Mouse (Mus musculus): ENCODE results near the gene Adamts17. TPM values are rescaled to one million over a fixed set of nuclear protein-coding genes. Genes with fewer than 3 reads are reported as not detected.
A peak's percentile ranks its signal among the peaks of the same experiment; 100 is the strongest.

Gene Adamts17
- total RNA-seq, 2 experiments from 2014 or later, result 10.0 to 10.9 TPM

DNA sequence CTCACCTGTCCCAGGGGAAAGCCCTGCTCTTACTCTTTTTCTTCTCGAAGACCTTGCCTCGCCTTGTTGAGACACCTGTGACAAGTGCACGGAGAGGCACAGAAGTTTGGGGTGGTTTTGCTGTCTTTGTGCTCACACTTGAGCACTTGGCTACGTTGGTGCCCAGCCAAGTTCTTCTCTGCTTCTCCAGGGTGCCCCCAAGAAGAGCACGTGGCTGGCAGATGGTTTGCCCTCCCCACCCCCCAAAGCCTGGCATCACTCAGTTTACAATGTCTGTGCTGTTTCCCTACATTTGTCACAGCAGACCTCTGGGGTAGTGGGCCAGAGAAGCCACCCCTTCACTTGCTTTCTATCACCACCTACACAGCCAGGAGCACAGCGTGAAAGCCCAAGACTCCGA lies 1.6 kb downstream of the Adamts17 start:
- intact Hi-C loops (cut with DNase I), result loop anchor here (5.0 to 10.0 kb wide), 3 partner anchors 224 to 791 kb away; no protein-coding TSS in a partner anchor
- DNase-seq (ENCODE audit: low spot score in 2 of 2), result peak in 1 of 2 experiments; percentile 33

DNA sequence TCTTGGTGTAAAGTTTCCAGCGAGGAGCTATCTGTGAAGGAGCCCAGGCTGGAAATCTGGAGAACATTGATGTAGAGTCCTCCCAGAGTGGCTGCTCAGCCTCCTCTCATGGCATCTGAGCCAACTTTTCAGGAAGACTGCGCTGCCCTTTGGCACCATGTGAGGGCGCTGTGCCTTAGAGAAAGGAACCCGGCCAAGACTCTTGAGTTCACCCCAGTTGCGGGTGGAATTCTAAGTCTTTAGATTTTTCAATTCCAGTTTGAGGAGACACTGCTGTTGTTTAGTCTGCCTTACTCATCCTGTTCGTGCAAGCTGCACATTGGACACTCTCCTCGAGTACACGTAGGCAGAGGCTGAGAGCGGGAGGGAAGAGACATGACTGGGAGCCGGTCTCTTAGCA lies 2.5 kb downstream of the Adamts17 start:
- DNase-seq (ENCODE audit: low spot score in 2 of 2), result peak; percentile 86 to 96
- intact Hi-C loops (cut with DNase I), result loop anchor here (1.0 to 10.0 kb wide), 5 partner anchors 147 to 790 kb away; no protein-coding TSS in a partner anchor

DNA sequence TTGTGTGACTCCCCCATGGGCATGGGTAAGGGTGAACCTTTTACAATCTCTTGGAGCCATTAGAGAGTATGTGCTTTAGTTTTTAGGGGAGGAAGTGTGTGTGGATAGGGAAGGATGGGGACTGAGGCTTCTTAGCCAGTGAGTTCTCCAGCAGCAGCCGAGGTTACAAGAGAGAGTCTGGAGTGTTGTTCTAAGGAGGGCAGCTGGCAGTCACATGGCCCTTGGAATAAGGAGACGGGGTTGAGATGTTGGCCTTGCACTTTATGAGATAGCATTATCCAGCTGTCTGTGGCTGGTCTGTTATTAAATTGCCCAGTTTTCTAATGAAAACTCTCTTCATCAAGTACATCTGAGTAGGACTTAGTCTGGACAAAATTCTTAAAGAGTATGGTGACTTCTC lies 4.3 kb downstream of the Adamts17 start:
- DNase-seq (ENCODE audit: low spot score in 2 of 2), result no peak
- intact Hi-C loops (cut with DNase I), result loop anchor here (2.0 to 10.0 kb wide), 4 partner anchors 221 to 788 kb away; no protein-coding TSS in a partner anchor

DNA sequence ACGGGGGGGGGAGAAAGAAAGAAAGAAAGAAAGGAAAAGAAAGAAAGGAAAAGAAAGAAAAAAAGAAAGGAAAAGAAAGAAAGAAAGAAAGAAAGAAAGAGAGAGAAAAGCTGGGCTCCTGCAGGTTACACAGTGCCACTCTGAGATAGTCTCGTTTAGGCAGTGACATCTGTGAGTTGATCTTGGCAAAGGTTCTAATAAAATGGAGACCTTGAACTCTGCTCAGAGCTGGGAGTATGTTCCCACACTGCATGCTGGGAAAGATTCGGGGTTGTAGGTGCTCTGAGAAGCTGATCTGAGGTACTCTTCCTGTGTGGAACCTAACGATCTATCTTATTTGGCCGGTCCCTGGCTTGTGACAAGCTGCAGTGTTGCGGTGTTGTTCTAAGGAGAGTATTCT lies 7.0 kb downstream of the Adamts17 start:
- intact Hi-C loops (cut with DNase I), result loop anchor here (10.0 kb wide), 1 partner anchor 218 kb away; no protein-coding TSS in a partner anchor
- DNase-seq (ENCODE audit: low spot score in 2 of 2), result no peak

DNA sequence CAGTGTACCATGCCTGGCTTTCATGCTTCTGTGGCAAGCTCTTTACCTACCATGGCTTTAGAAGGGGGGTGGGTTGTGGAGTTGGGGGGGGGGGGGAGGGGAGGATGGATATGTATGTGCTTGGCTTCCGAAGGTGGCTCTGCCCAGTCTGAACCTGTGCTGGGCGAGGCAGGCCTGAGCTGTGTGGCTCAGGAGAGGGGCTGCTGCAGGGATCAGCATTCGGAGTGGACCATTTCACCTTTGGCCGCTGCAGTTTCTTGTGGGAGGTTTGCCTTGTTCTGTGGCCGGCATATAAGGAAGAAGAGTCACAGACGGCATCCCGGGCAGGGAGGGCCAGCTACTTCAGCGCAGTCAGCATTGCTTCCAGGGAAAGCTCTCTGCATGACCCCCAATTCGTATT lies 7.8 kb downstream of the Adamts17 start:
- intact Hi-C loops (cut with DNase I), result loop anchor here (10.0 kb wide), 1 partner anchor 218 kb away; no protein-coding TSS in a partner anchor
- no peak for DNase-seq (ENCODE audit: low spot score in 2 of 2)

DNA sequence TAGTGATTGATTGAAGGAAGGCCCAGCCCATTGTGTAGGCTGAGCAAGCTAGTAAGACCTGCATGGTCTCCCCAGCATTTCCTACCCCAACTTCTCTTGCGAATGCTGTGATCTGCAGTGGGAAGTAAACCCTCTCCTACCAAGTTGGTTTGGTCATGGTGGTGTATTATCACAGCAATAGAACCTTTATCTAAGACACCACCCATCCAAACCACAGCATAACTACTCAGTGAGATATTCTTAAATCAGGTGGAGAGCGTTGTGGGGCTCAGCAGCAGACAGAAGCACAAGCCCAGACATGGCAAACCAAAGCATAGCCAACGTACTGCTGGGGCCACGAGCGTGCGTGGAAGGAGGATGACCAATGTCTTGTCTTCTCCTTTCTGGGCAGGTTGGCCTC lies 9.8 kb downstream of the Adamts17 start:
- intact Hi-C loops (cut with DNase I), result loop anchor here (10.0 kb wide), 1 partner anchor 215 kb away; no protein-coding TSS in a partner anchor
- no peak for DNase-seq (ENCODE audit: low spot score in 2 of 2)

DNA sequence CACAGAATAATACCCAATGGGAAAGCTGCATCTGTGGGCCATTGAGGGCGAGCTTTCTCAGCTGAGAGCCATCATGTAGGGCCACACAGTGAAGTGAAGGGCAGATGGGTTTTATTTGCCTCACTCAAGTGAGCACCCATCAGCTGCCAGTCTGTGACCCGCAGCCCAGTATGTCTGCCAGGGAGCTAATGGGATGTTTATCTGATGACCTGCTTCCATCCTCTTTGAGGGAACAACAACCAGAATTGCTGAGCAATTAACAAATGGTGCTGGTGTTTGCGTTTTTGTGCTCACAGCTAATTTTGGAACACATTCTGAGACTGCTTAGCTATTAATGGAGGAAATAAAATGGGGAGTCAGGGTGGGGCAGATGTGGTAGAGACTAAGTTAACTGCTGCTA lies 12.6 kb downstream of the Adamts17 start:
- intact Hi-C loops (cut with DNase I), result no loop called here
- no peak for DNase-seq (ENCODE audit: low spot score in 2 of 2)

DNA sequence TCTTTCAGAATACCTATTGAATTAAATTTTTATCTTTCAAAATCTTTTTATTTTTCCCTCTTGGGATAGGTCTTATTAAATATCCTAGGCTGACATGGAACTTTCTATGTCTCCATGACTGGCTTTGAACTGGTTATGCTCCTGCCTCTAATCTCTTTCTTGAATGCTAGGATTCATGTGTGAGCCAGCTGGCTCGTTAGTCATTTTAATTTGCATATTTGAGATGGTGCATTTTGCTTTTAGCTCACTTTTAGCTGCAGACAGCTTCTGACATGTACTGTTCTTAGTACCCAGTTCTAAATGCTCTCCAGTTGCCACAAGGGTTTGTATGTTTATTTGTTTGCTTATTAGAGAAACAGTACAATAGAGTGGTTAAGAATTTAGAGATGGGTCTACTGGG lies 18.1 kb downstream of the Adamts17 start:
- DNase-seq (ENCODE audit: low spot score in 2 of 2), result peak in 1 of 2 experiments; percentile 52
- intact Hi-C loops (cut with DNase I), result loop anchor here (5.0 kb wide), 1 partner anchor 130 kb away; no protein-coding TSS in a partner anchor

DNA sequence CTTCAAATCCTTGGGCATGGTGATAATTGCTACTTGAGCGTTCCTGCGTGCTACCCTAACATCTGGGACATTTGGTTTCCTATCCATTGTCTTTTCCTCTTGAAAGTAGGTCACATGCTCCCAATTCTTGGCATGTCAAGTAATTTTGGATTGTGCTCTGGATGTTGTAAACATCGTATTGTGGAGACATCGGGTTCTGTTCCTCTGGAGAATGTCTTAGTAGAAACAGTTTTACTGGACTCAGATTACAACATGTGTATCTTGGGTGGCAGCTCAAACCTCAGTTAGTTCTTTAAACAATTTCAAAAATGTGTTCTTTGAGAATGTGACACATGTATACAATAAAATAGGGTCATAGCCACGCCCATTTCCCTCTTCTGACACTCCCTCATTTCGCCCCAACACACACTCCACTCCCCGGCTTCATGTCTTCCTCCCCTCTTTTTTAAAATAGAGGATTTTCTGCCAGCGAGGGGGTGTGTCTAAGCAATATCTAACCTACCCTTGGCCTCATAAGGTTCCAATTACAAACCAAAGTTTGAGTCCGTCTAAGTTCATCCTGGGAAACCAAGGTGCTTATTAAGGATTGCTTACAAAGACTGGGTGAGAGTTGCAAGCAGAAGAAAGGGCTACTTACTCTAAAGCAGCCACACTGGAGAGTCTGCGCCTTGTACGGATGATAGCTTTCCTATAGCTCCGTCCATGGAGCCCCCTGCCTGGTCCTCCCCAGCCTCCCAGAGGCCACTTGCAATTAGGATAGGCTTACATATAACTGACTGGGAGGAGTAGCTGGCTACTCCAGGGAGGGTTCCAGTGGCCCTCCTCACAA lies 18.9 kb downstream of the Adamts17 start:
- no peak for DNase-seq (ENCODE audit: low spot score in 2 of 2)
- intact Hi-C loops (cut with DNase I), result loop anchor here (5.0 kb wide), 1 partner anchor 129 kb away; no protein-coding TSS in a partner anchor

DNA sequence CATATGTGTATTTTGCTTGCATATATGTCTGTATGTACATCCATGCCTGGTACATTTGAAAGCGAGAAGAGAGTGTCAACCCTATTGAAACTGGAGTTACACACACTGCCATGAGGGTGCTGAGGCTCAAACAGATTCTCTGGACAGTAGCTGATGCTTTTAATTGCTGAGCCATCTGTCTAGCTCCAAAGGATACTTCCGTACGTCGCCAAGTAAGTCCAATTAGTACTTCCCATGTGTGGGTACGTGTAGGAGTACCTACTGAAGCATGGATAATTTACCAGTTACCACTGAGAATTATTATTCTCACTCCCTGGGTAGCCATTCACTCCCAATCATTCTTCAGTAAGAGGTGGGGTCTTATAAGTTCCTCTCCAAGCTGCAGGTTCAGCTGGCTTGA lies 19.7 kb downstream of the Adamts17 start:
- intact Hi-C loops (cut with DNase I), result loop anchor here (5.0 kb wide), 1 partner anchor 128 kb away; no protein-coding TSS in a partner anchor
- DNase-seq (ENCODE audit: low spot score in 2 of 2), result no peak

DNA sequence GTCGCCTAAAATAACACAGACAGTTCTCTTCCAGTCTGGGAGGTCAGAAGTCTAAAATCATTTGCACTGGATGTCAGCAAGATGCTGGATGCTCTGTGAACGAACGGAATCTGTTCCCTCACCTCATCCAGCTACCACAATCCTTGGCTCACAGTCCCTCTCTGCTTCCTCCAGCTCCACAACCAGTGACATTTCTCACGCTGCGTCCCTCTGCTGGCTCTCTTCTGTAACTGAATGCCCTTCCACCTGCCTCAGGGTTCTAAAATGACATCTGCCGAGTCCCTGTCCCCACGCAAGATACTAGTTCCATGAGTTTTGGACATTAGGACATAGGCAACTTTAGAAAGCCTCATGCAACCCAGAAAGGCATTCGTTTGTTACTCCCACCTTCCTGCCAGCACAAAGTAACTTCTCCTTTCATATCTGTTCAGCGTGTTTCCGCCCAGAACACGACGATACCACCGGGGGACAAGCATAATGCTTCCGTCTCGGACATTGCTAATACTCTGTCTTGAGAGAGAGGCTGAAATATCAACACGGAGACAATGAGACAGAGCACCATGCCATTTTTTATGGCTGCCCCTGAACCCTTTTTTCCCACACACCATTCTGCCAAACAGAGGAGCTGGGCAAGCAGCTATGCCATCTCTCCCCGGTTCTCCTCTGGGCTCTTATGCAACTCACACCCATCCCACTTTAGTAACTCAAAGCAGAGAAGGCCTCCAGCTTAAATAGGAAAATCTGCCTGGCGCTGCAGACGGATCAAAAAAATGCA lies 27.6 kb downstream of the Adamts17 start:
- peak; percentile 48 to 88 for DNase-seq (ENCODE audit: low spot score in 2 of 2)
- intact Hi-C loops (cut with DNase I), result loop anchor here (5.0 kb wide), 1 partner anchor 195 kb away; no protein-coding TSS in a partner anchor

DNA sequence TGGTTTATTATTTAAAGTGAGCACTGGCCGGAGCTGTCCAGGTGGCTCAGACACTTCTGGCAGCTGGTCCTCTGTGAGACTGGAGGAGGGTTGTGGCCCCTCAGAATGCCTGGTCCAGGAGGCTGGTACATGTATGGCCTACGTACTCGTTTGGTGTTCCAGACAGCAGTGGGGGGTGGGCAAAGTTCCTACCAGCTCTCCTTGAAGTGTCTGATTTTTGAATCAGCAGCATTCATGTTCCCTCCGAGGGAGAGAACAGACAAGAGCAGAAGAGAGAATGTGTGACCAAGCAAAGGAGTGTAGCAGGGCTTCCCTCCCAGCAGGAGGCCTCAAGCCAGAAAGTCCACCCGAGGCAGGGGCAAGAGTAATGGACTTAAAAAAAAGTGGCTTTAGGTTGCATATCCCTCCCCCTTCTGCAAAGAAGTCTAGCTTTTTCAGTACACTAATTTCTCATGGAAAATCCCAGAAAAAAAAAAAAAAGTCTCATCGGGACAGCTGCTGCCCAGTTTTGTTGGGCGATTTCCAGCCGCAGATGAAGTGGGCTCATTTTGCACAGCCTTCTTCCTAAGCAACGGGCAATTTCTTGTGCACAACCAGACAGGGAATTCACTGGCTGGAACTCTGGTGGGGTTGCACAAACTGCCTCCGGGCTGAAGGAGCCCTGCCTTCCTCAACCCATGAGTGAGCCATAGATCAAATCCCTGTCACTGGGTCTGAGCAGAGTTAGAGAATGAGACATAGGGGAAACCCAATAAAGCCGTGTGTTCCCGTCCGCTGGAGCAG lies 28.4 kb downstream of the Adamts17 start:
- intact Hi-C loops (cut with DNase I), result loop anchor here (5.0 kb wide), 1 partner anchor 194 kb away; no protein-coding TSS in a partner anchor
- DNase-seq (ENCODE audit: low spot score in 2 of 2), result peak; percentile 66 to 85

DNA sequence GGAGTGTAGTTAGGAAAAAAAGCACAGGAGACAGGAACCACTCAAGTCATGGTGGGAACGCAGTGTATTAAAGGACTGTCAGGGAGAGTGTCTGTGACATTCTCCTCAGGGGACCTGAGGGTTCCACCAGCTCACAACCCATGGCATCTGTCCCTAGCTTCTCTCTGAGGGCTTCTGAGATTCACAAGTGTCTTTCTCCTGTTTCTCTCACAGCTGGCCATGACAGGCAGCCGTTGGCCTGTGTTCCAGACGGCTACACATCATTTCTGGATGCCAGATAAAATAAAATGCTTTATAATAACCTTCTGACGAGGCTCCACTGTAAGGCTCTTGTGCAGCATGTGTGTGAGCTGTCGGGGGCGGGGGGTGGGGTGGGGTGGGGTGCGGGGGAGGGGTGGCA lies 32.0 kb downstream of the Adamts17 start:
- DNase-seq (ENCODE audit: low spot score in 2 of 2), result no peak

DNA sequence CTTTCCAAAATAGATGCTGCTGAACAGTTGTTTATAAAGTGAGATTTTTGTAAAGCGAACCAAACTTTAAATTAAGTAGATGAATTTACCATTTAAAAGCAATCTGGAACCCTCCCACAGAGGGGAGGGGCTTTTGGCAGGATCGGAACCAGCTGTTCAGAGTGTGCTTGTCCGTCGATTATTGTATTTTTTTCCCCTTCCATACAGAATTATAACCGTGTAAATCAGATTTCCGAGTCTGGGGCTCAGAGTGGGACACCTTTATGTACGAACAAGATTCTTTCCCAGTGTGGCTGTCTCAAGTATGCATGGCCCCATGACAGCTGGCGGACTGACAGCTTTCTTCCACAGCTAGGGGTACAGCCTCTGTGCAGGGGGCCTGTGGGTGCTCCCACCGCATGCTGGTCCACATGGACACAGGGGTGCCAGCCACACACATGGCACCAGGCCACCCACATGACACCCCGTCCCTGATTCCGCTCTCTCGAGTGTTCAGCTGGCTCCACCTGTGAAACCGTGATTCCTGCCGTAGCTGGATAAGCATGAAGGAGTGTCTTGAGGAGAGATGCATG lies 32.5 kb downstream of the Adamts17 start:
- DNase-seq (ENCODE audit: low spot score in 2 of 2), result no peak
- intact Hi-C loops (cut with DNase I), result no loop called here

More for the DNA sequence above, 32.0 kb downstream of the Adamts17 start:
- intact Hi-C loops (cut with DNase I), result no loop called here

DNA sequence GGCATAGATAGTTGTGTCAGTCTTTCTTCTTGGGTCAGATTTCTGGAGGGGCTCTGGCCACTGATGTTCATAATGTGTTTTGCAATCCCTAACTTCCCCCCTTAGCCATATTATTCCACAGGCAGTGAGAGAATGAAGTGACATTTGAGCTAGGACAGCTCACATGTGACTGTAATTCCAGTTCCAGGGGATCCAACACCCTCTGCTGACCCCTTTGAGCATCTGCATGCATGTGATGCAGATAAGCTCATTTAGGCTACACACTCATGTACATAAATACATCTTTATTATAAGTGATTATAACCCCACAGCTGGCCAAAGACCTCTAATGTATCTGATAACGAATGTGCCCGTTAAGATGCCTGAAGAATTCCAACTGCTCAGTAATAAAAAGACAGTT lies 33.7 kb downstream of the Adamts17 start:
- intact Hi-C loops (cut with DNase I), result no loop called here
- DNase-seq (ENCODE audit: low spot score in 2 of 2), result no peak

DNA sequence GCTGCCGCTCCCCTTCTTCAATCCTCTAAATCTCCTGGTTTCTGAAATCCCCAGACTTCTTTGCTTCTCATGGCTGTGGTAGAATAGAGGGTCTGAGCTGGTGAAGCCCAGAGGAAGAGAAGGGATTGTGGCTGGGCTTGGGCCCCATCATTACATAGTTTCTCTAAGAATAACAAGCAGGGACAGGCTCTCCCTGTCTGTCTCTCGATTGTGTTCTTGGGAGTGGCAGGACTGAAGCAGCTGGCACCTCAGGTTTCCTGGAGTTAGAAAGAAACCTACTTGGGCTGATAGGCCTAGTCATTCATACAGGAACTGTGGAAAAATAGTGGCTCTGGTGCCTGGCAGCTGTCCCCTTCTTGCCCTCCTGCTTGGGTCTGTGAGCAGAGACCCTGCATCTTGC lies 51.9 kb downstream of the Adamts17 start:
- DNase-seq (ENCODE audit: low spot score in 2 of 2), result no peak
- intact Hi-C loops (cut with DNase I), result no loop called here

DNA sequence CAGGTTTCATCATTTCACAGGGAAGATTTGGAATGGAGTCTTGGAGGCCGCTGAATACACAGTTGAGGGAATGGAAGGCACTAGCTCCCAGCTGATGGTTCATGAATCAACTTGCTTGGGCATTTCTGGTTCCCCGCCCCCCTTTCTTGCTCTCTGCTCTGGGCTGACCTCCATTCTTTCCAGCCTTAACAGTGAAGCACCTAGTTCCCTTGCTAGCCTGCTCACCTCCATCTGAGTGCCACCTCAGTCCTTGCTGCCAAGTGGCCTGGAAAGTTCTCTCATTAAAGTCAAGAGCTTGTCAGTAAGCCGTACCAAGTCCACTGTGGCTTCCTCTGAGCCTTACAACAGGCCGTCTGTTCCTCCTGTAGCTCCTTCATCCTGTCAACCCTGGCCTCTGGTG lies 52.6 kb downstream of the Adamts17 start:
- no peak for DNase-seq (ENCODE audit: low spot score in 2 of 2)
- intact Hi-C loops (cut with DNase I), result no loop called here

DNA sequence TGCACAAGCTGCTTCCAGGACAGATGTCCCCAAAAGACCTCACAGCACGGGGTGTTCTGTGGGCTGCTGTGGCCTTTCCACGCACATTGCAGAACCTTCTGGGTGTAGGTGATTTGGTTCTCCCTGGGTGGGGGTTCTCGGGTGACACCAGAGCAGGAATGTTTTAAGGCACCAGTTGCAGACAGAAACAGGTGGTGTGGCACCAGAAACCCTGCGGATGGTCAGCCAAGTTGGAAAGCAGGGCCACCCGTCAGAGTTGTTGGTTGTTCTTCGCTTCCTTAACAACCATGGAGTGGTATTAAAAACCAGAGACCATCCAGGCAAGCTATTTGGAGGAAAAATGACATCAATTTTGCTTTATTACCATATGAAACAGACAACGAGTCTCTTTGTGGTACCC lies 62.8 kb downstream of the Adamts17 start:
- DNase-seq (ENCODE audit: low spot score in 2 of 2), result no peak
- intact Hi-C loops (cut with DNase I), result no loop called here

DNA sequence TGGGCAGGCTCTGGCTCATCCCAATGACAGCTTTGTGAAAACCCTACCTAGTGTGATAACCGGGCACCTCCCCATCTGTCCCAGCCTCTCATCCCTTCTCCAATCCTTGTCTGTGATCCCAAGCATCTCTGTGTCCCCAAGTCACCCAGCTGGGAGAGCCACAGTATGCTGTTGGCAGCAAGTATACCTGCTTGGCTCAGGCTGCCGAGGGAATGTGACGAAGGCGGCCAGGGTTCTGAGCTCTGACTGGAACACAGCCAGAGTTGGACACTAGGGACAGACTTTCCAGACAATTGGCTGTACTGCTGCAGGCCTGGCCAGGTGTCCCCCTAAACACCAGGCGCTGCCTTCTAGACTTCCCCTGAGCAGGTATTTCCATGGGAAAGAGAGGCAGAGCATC lies 63.5 kb downstream of the Adamts17 start:
- intact Hi-C loops (cut with DNase I), result no loop called here
- no peak for DNase-seq (ENCODE audit: low spot score in 2 of 2)

Data from left cerebral cortex, postnatal 25 days (tissue).